Mouse (Mus musculus) heart, adult 18-20 months (tissue): ENCODE results near the gene Tle3. TPM values are rescaled to one million over a fixed set of nuclear protein-coding genes. Genes with fewer than 3 reads are reported as not detected.

Source experiments
- DNase-seq, 2 experiments: peaks; one replicate each; pipeline ENCODE4 v3.0.0; 2021 to 2022; ENCODE audit warnings: mixed read lengths in 1 of 2
- total RNA-seq, 2 experiments: library from RNA; stranded (reverse); gene quantifications; 2 replicates each; pipeline ENCODE4 v1.2.3; 2021

Gene Tle3
- total RNA-seq, 2 experiments from 2014 or later, result 15.2 to 21.9 TPM

- no peak for DNase-seq
Observed at GRCm38 (mm10) chr9:61396474-61396873, 24.3 kb downstream of the Tle3 start.

- DNase-seq, result no peak
Observed at GRCm38 (mm10) chr9:61397130-61397529, 25.0 kb downstream of the Tle3 start.

- no peak for DNase-seq
Observed at GRCm38 (mm10) chr9:61398160-61398559, 26.0 kb downstream of the Tle3 start.

- no peak for DNase-seq
Observed at GRCm38 (mm10) chr9:61400132-61400531, 28.0 kb downstream of the Tle3 start.

- no peak for DNase-seq
Observed at GRCm38 (mm10) chr9:61401664-61402063, 29.5 kb downstream of the Tle3 start.

- no peak for DNase-seq
Observed at GRCm38 (mm10) chr9:61402268-61402667, 30.1 kb downstream of the Tle3 start.

- DNase-seq, result no peak
Observed at GRCm38 (mm10) chr9:61402716-61403115, 30.6 kb downstream of the Tle3 start.

- no peak for DNase-seq
Observed at GRCm38 (mm10) chr9:61403866-61404614, 31.9 kb downstream of the Tle3 start.

- DNase-seq, result no peak
Observed at GRCm38 (mm10) chr9:61404615-61404980, 32.4 kb downstream of the Tle3 start.

- peak; percentile 82 to 83 for DNase-seq
Observed at GRCm38 (mm10) chr9:61404998-61405621, 32.9 kb downstream of the Tle3 start.

- DNase-seq, result no peak
Observed at GRCm38 (mm10) chr9:61406343-61406742, 34.2 kb downstream of the Tle3 start.

GRCm38 (mm10) chr9:61409046-61409445 lies 36.9 kb downstream of the Tle3 start:
- DNase-seq, result no peak

GRCm38 (mm10) chr9:61413665-61414456 lies 41.7 kb downstream of the Tle3 start:
- peak; percentile 54 to 67 for DNase-seq

GRCm38 (mm10) chr9:61416571-61416970 lies 44.4 kb downstream of the Tle3 start:
- DNase-seq, result no peak

GRCm38 (mm10) chr9:61421626-61422025 lies 49.5 kb downstream of the Tle3 start:
- no peak for DNase-seq

GRCm38 (mm10) chr9:61424245-61424644 lies 52.1 kb downstream of the Tle3 start:
- DNase-seq, result no peak

- no peak for DNase-seq
Observed at GRCm38 (mm10) chr9:61426493-61426892, 54.3 kb downstream of the Tle3 start.

- no peak for DNase-seq
Observed at GRCm38 (mm10) chr9:61427051-61427450, 54.9 kb downstream of the Tle3 start.

GRCm38 (mm10) chr9:61427901-61428300 lies 55.7 kb downstream of the Tle3 start:
- peak; percentile 59 to 73 for DNase-seq

GRCm38 (mm10) chr9:61431830-61432229 lies 59.7 kb downstream of the Tle3 start:
- no peak for DNase-seq

- no peak for DNase-seq
Observed at GRCm38 (mm10) chr9:61433206-61433605, 61.0 kb downstream of the Tle3 start.

- DNase-seq, result no peak
Observed at GRCm38 (mm10) chr9:61434062-61434461, 61.9 kb downstream of the Tle3 start.
